Mouse (Mus musculus) ES-Bruce4 (cell line): ENCODE results near the gene Car10.

Source experiments
- CTCF ChIP-seq: IDR thresholded peaks from one replicate; pipeline ENCODE4 v1.8.1; 2011; ENCODE audit warnings: low read depth, low read length
- POLR2A ChIP-seq: IDR thresholded peaks from one replicate; pipeline ENCODE4 v1.8.1; 2011; ENCODE audit warnings: low read length; ENCODE audit not compliant: insufficient read depth

DNA sequence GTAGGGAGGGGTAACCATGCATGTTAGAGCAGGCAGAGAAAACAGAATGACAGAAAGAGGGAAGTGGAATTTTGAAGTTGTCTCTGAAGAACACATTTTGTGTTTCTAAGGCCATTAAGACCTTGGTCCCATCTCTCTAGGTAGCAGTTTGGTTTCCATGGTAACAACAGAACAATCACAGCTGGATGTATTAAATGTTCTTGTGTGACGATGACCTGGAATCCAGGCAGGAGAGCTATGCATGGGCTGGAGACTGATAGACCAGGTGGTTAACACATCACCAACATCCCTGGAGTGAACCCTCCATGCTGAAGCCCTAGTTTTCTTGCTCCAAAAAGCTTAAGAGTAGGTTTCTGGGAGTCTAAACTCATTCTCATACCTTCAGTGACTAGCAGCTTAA lies 505.7 kb downstream of the Car10 start:
- TF ChIP-seq CTCF (no peak), POLR2A (no peak)
